Mouse (Mus musculus) mammary gland, adult 2 months (tissue): ENCODE data around the gene Col27a1. TPM values are rescaled to one million over a fixed set of nuclear protein-coding genes. Genes with fewer than 3 reads are reported as not detected.

ENCODE experiments used
- polyA plus RNA-seq: library from polyadenylated mRNA; depleted of rRNA; stranded (reverse); fragments of >200 nt; gene quantifications from 2 replicates; pipeline ENCODE4 v1.2.3, GENCODE M21; 2012; ENCODE audit warnings: low replicate concordance; rRNA removed

Col27a1 gene
- polyA plus RNA-seq, result 10.4 and 15.2 TPM in 2 replicates

GRCm38 (mm10) chr4:63213907-63214621, at the start of gene Col27a1:
Col27a1 (plus strand) TSS chr4:63214004.

GRCm38 (mm10) chr4:63171969-63172685, 41.7 kb upstream of the Col27a1 start, which contains the start of gene Kif12:
Kif12 (minus strand) TSS chr4:63172131.

GRCm38 (mm10) chr4:63344295-63344694, 130.5 kb downstream of the Col27a1 start, which contains the start of gene Orm1:
Orm1 (plus strand) TSS chr4:63344560.

GRCm38 (mm10) chr4:63355877-63356665, 142.3 kb downstream of the Col27a1 start, which contains the start of gene Orm3:
Orm3 (plus strand) TSS chr4:63356162.

GRCm38 (mm10) chr4:63362150-63362549, 148.3 kb downstream of the Col27a1 start, which contains the start of gene Orm2:
Orm2 (plus strand) TSS chr4:63362449.

Other genes starting within 250 kb of the Col27a1 start
- 1.3 TPM in 2 replicates for gene Zfp618, start 248.4 kb upstream of the Col27a1 start, polyA plus RNA-seq
- 4.5 TPM in 1 of 2 replicates, not detected in the other for gene Ambp, start 59.2 kb upstream of the Col27a1 start, polyA plus RNA-seq
- 0.10 TPM in 1 of 2 replicates, not detected in the other for gene Kif12, start 41.9 kb upstream of the Col27a1 start, polyA plus RNA-seq
- 70.7 and 145 TPM in 2 replicates for gene Orm1, start 130.6 kb downstream of the Col27a1 start, polyA plus RNA-seq
- gene Orm3, start 142.2 kb downstream of the Col27a1 start, polyA plus RNA-seq, result 0.50 and 2.1 TPM in 2 replicates
- 1.8 and 3.4 TPM in 2 replicates for gene Orm2, start 148.4 kb downstream of the Col27a1 start, polyA plus RNA-seq
- gene Akna, start 189.3 kb downstream of the Col27a1 start, polyA plus RNA-seq, result 22.6 and 62.0 TPM in 2 replicates